Mouse (Mus musculus): ENCODE data around the gene Zswim8. TPM values are rescaled to one million over a fixed set of nuclear protein-coding genes. Genes with fewer than 3 reads are reported as not detected.
"Not testable (repeated sequence)": the region's sequence is repeated elsewhere in the genome, so short reads cannot be mapped to it uniquely, and the experiment has no call there.

Gene Zswim8
- polyA plus RNA-seq, 1 experiment, result 120 TPM

DNA sequence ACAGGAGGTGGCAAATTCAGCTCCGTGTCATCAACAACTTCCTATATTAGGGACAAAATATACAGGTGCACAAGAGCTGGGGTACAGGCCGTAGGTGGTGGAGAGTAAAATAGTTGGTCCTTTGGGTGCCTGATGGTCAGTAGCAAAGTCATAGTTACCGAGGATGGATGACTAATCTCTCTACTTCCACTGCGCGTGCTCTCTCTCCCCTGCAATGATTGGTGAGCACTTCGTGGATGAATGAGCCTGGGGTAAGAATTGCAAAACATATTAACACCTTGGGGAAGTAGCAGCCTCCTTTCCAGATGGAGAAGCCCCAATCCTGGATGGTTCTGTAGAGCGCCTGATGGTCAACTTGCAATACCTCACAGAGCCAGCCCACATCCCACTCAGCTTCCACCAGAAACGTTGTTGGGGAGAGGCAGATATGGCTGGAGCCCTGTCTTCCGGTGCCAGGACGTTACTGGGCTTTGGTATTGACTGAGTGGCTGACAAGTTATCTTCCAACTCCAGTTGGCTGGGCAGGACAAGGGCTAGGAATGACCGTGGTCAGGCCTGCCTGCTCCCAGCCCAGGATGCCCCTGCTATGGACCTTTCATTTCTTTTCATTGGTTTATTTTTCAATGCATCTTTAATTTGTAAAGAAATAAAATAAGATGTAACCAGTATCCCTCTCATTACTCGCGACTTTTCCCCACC, 13.0 kb upstream of the Zswim8 start:
- no peak for DNase-seq (ENCODE audit: low spot score)

GRCm38 (mm10) chr14:20694884-20695760, 12.2 kb upstream of the Zswim8 start, which contains the start of gene Fut11:
Gene Fut11 (plus strand): TSS chr14:20694968.
- DNase-seq (ENCODE audit: low spot score), result peak; percentile 74

- no peak for DNase-seq (ENCODE audit: low spot score)
These were observed 11.4 kb upstream of the Zswim8 start for GRCm38 (mm10) chr14:20695761-20696520.

GRCm38 (mm10) chr14:20696986-20697385, 10.4 kb upstream of the Zswim8 start:
- no peak for DNase-seq (ENCODE audit: low spot score)

GRCm38 (mm10) chr14:20698515-20698914, 8.8 kb upstream of the Zswim8 start:
- no peak for DNase-seq (ENCODE audit: low spot score)

- no peak for DNase-seq (ENCODE audit: low spot score)
These were observed 7.0 kb upstream of the Zswim8 start for GRCm38 (mm10) chr14:20700362-20700761.

DNA sequence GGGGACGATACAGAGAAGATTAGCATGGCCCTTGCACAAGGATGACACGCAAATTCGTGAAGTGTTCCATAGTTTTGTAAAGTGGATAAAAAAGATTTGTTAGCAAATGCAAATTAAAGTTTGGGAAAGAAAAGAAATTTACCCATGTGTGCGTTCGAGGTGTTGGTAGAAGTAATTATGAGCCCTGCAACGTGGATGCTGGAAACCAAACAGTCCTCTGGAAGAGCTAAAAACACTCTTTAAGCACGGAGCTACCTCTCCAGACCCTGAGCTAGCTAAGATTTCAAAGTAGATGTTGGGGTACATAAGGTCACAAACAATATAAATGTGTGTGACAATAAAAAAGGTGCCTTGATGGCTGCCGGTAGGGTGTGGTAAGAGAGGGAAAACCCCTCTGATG, 5.8 kb upstream of the Zswim8 start:
- no peak for DNase-seq (ENCODE audit: low spot score)

GRCm38 (mm10) chr14:20702096-20702740, 5.1 kb upstream of the Zswim8 start:
- DNase-seq (ENCODE audit: low spot score), result no peak

- DNase-seq (ENCODE audit: low spot score), result peak; percentile 93
These were observed 4.5 kb upstream of the Zswim8 start, which contains the start of gene Chchd1 for GRCm38 (mm10) chr14:20702741-20703381. Gene Chchd1 (plus strand): TSS chr14:20703006.

DNA sequence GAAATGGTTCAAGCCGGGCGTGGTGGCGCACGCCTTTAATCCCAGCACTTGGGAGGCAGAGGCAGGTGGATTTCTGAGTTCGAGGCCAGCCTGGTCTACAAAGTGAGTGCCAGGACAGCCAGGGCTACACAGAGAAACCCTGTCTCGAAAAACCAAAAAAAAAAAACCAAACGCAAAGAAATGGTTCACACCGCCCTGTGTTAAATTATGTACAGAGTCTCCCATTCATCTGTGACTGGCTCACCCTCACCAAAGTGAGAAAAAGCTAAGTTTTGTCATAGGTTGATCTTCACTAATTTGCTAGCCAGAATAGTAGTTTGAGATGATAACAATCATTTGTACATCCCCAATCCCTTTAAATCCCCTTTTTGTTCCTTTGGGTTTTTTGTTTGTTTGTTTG, 3.9 kb upstream of the Zswim8 start:
- DNase-seq (ENCODE audit: low spot score), result not testable (repeated sequence)

DNA sequence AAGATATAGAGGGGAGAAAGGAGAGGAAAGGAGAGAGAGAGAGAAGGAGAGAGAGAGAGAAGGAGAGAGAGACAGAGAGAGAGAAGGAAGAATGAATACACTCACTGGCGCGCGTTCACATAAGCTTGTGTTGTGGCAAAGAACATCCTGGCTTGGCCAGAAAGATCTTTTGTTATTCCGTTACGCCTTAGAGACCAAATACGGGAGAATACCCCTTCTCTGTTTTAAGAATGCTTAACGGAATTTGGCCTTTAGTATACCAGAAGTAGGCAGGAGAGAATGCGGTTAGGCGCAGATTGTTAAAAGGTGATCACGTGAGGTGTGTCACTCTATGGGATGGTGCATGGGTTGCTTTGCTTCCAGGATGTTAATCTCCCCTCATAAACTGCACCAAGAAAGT, 887 bp downstream of the Zswim8 start:
- no peak for DNase-seq (ENCODE audit: low spot score)

DNA sequence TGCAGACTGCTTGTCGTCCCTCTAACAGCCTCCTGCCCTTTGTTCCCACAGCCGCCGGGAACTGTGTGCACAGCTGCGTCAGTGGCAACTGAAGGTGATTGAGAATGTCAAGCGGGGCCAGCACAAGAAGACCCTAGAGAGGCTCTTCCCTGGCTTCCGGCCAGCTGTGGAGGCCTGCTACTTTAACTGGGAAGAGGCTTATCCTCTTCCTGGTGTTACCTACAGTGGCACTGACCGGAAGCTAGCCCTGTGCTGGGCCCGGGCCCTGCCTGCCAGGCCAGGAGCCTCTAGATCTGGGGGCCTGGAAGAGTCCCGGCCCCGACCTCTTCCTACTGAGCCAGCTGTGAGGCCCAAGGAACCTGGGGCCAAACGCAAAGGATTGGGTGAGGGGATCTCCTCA, 6.5 kb downstream of the Zswim8 start:
- no peak for DNase-seq (ENCODE audit: low spot score)

GRCm38 (mm10) chr14:20718443-20718842, 11.1 kb downstream of the Zswim8 start:
- DNase-seq (ENCODE audit: low spot score), result no peak

- no peak for DNase-seq (ENCODE audit: low spot score)
These were observed 12.4 kb downstream of the Zswim8 start for GRCm38 (mm10) chr14:20719767-20720166.

DNA sequence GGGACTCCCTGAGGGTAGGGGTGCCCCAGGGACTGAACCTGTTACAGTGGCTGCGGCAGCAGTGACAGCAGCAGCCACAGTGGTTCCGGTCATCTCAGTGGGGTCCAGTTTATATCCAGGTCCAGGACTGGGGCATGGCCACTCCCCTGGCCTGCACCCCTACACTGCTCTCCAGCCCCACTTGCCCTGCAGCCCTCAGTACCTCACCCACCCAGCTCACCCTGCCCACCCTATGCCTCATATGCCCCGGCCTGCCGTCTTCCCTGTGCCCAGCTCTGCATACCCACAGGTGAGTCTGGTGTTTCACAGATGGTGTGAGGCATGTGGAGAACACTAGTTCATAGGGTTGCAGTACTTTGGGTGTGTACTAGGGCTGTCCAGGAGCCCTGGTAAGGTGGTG, 14.0 kb downstream of the Zswim8 start:
- DNase-seq (ENCODE audit: low spot score), result no peak

GRCm38 (mm10) chr14:20723006-20723405, 15.7 kb downstream of the Zswim8 start:
- DNase-seq (ENCODE audit: low spot score), result no peak

DNA sequence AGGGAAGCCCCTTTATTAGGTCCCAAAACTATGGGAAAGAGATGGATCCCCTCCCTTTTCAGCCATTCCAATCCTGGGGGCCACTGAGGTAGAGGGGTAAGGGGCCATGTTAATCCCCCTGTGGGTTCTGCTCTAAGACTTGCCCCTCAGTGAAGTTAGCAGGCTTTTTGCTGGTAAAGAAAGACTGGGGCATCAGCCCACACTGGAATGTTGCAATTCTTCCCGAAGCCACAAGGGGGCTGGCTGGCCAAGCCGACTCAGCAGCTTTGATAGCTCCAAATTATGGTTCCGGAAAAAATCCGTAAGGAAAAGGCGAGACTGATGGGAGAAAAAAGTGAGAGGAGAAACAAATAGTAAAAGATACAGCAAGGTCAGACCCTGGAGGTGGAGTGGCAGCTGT, 16.7 kb downstream of the Zswim8 start:
- no peak for DNase-seq (ENCODE audit: low spot score)

- no peak for DNase-seq (ENCODE audit: low spot score)
These were observed 18.4 kb downstream of the Zswim8 start for GRCm38 (mm10) chr14:20725660-20726339.

DNA sequence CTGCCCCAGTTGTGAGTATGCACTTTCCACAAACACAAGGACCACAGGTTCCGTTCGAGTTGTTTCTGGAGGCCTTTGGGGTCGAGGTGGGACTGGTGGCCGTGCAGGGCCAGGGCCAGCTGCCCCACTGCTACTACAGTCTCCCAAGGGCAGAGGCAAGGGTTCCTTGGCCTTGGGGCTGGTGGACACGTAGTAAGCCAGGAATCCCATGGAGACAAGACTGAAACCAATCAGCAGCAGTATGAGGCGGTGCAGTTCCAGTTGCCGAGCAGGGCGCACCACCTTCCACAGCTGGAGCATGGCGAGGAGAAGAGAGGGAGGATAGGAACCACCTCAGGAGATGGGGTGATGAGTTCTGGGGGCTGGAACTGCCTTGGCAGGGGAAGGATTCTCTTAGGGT, 22.5 kb downstream of the Zswim8 start:
- no peak for DNase-seq (ENCODE audit: low spot score)

DNA sequence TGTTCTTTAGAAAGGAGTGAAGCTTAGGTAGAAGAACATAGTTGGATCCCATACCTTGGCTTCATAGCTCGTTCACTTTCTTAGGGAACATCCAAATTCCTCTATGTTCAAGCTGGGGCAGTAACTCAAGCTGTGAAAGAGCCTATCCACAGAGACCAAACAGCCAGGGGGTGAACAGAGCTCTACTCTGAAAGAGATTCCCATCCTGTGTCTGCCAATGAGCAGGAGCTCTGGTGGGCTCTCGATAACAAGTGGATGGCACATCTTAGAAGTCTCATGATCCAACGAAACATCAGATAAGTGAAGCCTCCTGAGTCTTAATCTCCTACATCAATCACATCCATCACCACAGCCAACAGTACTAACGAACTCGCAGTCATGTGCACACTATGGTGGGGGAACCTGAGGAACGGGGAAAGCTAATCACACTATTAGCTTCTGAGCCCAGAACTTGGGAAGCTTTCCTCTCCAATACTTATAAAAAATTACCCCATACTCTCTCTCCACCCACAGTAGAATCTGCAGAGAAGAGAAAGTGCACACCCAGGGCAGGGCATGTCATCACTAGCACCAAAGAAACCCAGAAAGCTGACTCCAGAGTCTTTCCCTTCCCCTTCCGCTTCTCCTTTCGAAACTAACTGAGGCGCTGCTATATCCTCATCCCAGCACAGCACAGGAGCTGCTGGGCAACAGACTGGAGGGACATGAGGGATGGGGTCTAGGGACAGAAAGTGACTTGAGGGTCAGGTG, 23.7 kb downstream of the Zswim8 start:
- DNase-seq (ENCODE audit: low spot score), result no peak
